Mouse (Mus musculus) lung, embryonic 16.5 days (tissue): ENCODE measurements around the gene 4930544D05Rik. TPM values are rescaled to one million over a fixed set of nuclear protein-coding genes. Genes with fewer than 3 reads are reported as not detected.

ENCODE experiments used
- ATAC-seq: fragments of 200-750 bp; cut with Nextera tagmentation; 2 replicates; pipeline ENCODE4 v1.8.0; 2017; ENCODE audit warnings: low read depth, mild to moderate bottlenecking, moderate library complexity
- H3K27ac ChIP-seq: fragments of 300-500 bp; sonication (generic); 2 replicates; pipeline ENCODE4 v1.5.1; 2014; ENCODE audit warnings: mild to moderate bottlenecking, control low read depth, low read length
- H3K27me3 ChIP-seq: fragments of 300-500 bp; sonication (generic); 2 replicates; pipeline ENCODE4 v1.6.1; 2014; ENCODE audit warnings: low read depth, low read length, mixed read lengths; ENCODE audit not compliant: control insufficient read depth, insufficient read depth
- H3K36me3 ChIP-seq: fragments of 300-500 bp; sonication (generic); 2 replicates; pipeline ENCODE4 v1.6.1; 2014; ENCODE audit warnings: low read length; ENCODE audit not compliant: control insufficient read depth, insufficient read depth
- H3K4me1 ChIP-seq: fragments of 300-500 bp; sonication (generic); replicated peaks from 2 replicates; pipeline ENCODE4 v1.6.1; 2014; ENCODE audit warnings: low read length, mixed read lengths; ENCODE audit not compliant: control insufficient read depth, insufficient read depth
- H3K4me2 ChIP-seq: fragments of 300-500 bp; sonication (generic); 2 replicates; pipeline ENCODE4 v1.6.1; 2014; ENCODE audit warnings: low read depth, low read length, control low read depth
- H3K4me3 ChIP-seq: fragments of 300-500 bp; sonication (generic); 2 replicates; pipeline ENCODE4 v1.5.1; 2014; ENCODE audit warnings: mild to moderate bottlenecking, low read length, control low read depth
- H3K9ac ChIP-seq: fragments of 300-500 bp; sonication (generic); 2 replicates; pipeline ENCODE4 v1.6.1; 2014; ENCODE audit warnings: low read length, control low read depth
- H3K9me3 ChIP-seq: fragments of 300-500 bp; sonication (generic); 2 replicates; pipeline ENCODE4 v1.6.1; 2016; ENCODE audit warnings: low read length; ENCODE audit not compliant: control insufficient read depth
- WGBS: fragments of 180-500 bp; shearing (Covaris S2); extraction: QIAGEN DNeasy Blood & Tissue Kit; methylation state at CpG from one replicate; pipeline ENCODE4 v1.1.7; 2014; 5-methylcytosine and 5-hydroxymethylcytosine counted together
- polyA plus RNA-seq: library from polyadenylated mRNA; unstranded; fragments of >200 nt; fragmentation: Nextera tagmentation; extraction: Ambion mirVana; gene quantifications from 2 replicates; pipeline ENCODE4 v1.2.1, GENCODE M21; 2015

The 4930544D05Rik gene
- polyA plus RNA-seq, 1 experiment from 2014 or later, result not detected

DNA sequence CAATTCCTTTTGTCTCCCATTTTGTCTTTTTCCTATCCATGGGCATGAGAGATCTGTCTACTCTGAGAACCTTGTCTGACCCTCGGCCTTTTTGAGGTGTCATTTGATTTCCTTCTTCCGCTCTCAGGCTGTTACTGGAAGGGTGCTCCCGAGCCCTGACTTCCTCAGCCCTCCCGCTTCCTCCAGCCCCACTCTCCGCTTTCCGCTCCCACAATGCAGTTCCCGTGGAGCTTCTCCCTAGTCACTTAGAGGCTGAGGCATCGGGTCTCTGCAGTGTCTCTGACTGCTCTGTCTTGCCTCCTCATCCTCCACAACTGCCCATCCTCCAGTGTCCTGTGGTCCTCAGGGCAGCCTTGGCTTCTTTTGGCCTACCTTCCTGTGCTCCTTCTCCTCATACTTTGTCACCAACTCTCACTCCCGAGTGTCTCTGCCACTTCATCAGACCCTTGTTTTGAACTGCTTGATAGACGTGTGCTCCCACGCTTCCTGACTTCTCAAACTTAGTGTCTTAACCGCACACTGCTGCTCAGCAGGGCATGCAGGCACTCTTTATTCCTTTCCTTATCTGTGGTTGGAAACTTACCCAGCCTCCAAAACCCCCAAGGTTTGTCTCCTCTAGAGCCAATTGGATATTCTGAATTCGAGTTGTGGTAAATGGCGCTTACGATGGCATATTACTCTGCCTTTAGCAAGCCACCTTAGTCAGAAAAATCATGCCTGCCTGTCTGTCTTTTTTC is 21.2 kb upstream of the 4930544D05Rik start:
- ATAC-seq, result peak; percentile 28; the same call in 1 of the 2 replicates
- no peak overlapping the region for H3K27ac ChIP-seq

DNA sequence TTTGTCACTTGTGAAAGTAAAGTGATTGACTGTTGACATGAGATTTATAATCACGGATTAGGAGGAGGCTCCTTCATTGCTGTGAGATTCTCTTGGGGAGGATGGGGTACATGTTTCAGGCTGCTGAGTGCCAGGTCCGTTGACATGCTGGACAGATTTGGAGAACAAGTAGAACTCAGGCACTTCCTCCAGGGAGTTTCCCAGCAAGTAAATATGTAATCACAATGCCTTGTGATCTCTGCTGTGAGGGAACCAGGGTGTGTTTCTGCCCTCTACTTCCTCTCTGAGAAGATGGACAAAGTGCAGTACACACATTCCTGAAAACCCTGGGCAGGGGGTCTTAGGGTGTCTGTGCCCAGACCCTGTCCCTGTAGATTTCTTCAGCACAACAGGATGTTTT is 20.0 kb upstream of the 4930544D05Rik start:
- 34% methylated on average over 2 of the region's 2 CpGs for WGBS
- Histone ChIP-seq H3K27me3 (no peaks in the 10 kb centered on the region), H3K4me1 (no peaks in the 10 kb centered on the region), H3K36me3 (peaks cover 9% of the 10 kb centered on the region), H3K4me2 (no peak overlapping the region), H3K4me3 (no peak overlapping the region), H3K9ac (no peak overlapping the region), H3K27ac (no peak overlapping the region; the same call in 1 of the 2 replicates), H3K9me3 (no peaks in the 10 kb centered on the region)
- no peak; the same call in 1 of the 2 replicates for ATAC-seq

More for the DNA sequence above, 21.2 kb upstream of the 4930544D05Rik start:
- H3K4me1 ChIP-seq, result no peaks in the 10 kb centered on the region
- no peak overlapping the region for H3K4me2 ChIP-seq
- 59% methylated on average over 15 of the region's 15 CpGs for WGBS
- H3K27me3 ChIP-seq, result no peaks in the 10 kb centered on the region
- H3K4me3 ChIP-seq, result no peak overlapping the region
- H3K9ac ChIP-seq, result no peak overlapping the region
- H3K36me3 ChIP-seq, result peaks cover 4% of the 10 kb centered on the region; the same call in 1 of the 2 replicates
- H3K9me3 ChIP-seq, result no peaks in the 10 kb centered on the region

GRCm38 (mm10) chr11:70596094-70596493 is 19.6 kb upstream of the 4930544D05Rik start:
- no peaks in the 10 kb centered on the region for H3K9me3 ChIP-seq
- no peak overlapping the region for H3K4me3 ChIP-seq
- ATAC-seq, result no peak
- H3K27me3 ChIP-seq, result no peaks in the 10 kb centered on the region
- H3K27ac ChIP-seq, result no peak overlapping the region
- peaks cover 9% of the 10 kb centered on the region for H3K36me3 ChIP-seq
- H3K4me2 ChIP-seq, result no peak overlapping the region
- 61% methylated on average over 4 of the region's 4 CpGs for WGBS
- H3K9ac ChIP-seq, result no peak overlapping the region
- H3K4me1 ChIP-seq, result no peaks in the 10 kb centered on the region

- Histone ChIP-seq H3K36me3 (peaks cover 11% of the 10 kb centered on the region), H3K9ac (no peak overlapping the region), H3K9me3 (no peaks in the 10 kb centered on the region), H3K27me3 (no peaks in the 10 kb centered on the region), H3K27ac (no peak overlapping the region), H3K4me3 (no peak overlapping the region), H3K4me1 (no peaks in the 10 kb centered on the region), H3K4me2 (no peak overlapping the region)
- 73% methylated on average over 6 of the region's 6 CpGs for WGBS
- ATAC-seq, result no peak
Observed at GRCm38 (mm10) chr11:70597301-70597700, 18.3 kb upstream of the 4930544D05Rik start.

GRCm38 (mm10) chr11:70598451-70598953 is 17.1 kb upstream of the 4930544D05Rik start:
- no peak overlapping the region for H3K9ac ChIP-seq
- 86% methylated on average over 9 of the region's 9 CpGs for WGBS
- H3K4me2 ChIP-seq, result no peak overlapping the region
- H3K4me1 ChIP-seq, result no peaks in the 10 kb centered on the region
- no peaks in the 10 kb centered on the region for H3K9me3 ChIP-seq
- H3K36me3 ChIP-seq, result peaks cover 11% of the 10 kb centered on the region
- H3K27me3 ChIP-seq, result no peaks in the 10 kb centered on the region
- no peak for ATAC-seq
- H3K27ac ChIP-seq, result no peak overlapping the region
- H3K4me3 ChIP-seq, result no peak overlapping the region

- H3K36me3 ChIP-seq, result peaks cover 32% of the 10 kb centered on the region
- H3K9me3 ChIP-seq, result no peaks in the 10 kb centered on the region
- WGBS, result 58% methylated on average over 14 of the region's 14 CpGs
- H3K4me2 ChIP-seq, result no peak overlapping the region
- no peak overlapping the region for H3K4me3 ChIP-seq
- peak; percentile 37 for ATAC-seq
- H3K27ac ChIP-seq, result no peak overlapping the region
- no peaks in the 10 kb centered on the region for H3K4me1 ChIP-seq
- no peak overlapping the region for H3K9ac ChIP-seq
- H3K27me3 ChIP-seq, result no peaks in the 10 kb centered on the region
Observed at GRCm38 (mm10) chr11:70605024-70605566, 10.6 kb upstream of the 4930544D05Rik start.

- Histone ChIP-seq H3K9me3 (no peaks in the 10 kb centered on the region), H3K27ac (no peak overlapping the region), H3K4me2 (no peak overlapping the region), H3K4me3 (no peak overlapping the region), H3K36me3 (peaks cover 36% of the 10 kb centered on the region), H3K4me1 (no peaks in the 10 kb centered on the region), H3K9ac (no peak overlapping the region), H3K27me3 (no peaks in the 10 kb centered on the region)
- WGBS, result 73% methylated on average over 12 of the region's 12 CpGs
- ATAC-seq, result no peak
Observed at GRCm38 (mm10) chr11:70606717-70607116, 8.9 kb upstream of the 4930544D05Rik start.

DNA sequence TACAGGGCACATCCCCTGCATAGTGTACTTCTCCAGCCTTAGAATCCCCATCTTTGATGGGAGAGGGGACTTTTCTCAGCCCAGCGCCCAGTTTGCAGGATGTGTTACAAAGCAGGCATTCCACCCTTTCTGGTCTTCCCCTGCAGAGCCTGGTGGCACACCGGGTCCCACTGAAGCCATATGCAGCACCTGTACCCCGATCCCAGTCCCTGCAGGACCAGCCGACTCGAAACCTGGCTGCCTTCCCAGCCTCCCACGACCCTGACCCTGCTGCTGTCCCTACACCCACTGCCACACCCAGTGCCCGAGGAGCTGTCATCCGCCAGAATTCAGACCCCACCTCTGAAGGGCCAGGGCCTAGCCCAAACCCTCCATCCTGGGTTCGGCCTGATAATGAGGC is 8.0 kb upstream of the 4930544D05Rik start:
- Histone ChIP-seq H3K27me3 (no peaks in the 10 kb centered on the region), H3K36me3 (peaks cover 37% of the 10 kb centered on the region), H3K9me3 (no peaks in the 10 kb centered on the region), H3K4me2 (no peak overlapping the region), H3K9ac (no peak overlapping the region), H3K4me3 (no peak overlapping the region), H3K4me1 (no peaks in the 10 kb centered on the region), H3K27ac (no peak overlapping the region)
- ATAC-seq, result no peak
- WGBS, result 87% methylated on average over 9 of the region's 9 CpGs

DNA sequence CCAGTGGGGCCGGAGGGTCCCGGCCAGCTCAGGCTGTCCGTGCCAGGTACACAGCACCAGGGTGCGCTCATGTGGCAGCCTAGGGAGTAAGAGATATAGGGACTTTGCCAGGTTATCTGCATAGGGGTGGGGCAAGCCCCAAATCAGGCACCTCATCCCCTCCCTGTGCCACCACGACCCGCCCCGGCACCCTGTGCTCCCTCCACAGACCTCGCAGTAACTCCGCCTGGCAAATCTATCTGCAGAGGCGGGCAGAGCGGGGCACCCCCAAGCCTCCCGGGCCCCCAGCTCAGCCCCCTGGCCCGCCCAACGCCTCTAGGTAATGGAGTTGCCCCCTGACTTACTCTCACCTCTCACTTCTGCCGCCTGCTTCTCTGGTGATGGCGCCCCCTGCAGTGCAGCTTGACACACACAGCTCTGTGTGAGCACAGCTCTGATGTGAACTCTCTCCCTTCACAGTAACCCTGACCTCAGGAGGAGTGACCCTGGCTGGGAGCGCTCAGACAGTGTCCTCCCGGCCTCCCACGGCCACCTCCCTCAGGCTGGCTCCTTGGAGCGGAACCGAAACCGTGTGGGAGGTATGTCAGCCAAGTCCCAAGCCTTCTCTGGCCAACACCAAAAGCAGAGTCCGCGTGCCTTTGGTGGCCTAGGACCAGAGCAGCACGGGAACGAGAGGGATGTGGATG is 7.1 kb upstream of the 4930544D05Rik start:
- Histone ChIP-seq H3K9ac (no peak overlapping the region), H3K4me2 (no peak overlapping the region), H3K9me3 (no peaks in the 10 kb centered on the region), H3K27me3 (no peaks in the 10 kb centered on the region), H3K4me1 (no peaks in the 10 kb centered on the region), H3K36me3 (peaks cover 42% of the 10 kb centered on the region), H3K27ac (no peak overlapping the region), H3K4me3 (no peak overlapping the region)
- 88% methylated on average over 26 of the region's 26 CpGs for WGBS
- ATAC-seq, result no peak
